Mouse (Mus musculus): ENCODE measurements at regions not wholly inside any gene's neighbourhood (a gene's known extent, or its start where the extent isn't known, plus 50 kb on each side); places are given as distances from the start of the nearest gene placed in this dataset.

DNA sequence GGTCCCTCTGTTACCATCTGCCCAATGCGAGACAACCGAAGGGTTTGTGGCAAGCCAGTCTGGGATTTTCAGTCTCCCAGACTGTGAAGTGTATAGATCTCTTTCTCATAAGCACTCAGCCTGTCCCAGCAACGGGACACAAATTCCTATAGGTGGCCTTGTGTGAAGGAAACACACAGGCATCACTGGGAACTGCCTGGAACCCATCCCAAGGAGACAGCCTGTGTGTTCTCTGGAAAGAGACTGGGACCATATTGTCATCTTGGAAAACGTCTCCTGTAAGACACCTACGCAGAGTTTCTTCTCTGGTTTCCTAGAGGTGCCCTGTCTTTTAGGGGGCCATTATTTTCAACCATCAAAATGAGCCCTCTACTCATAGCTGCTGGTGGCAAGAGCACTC, 66.9 kb upstream of the Msx2 start:
- Histone ChIP-seq H3ac (ENCODE audit: control insufficient read depth, insufficient read length) (no peak overlapping the region), H3K79me2 (ENCODE audit: control insufficient read depth, insufficient read depth) (no peaks in the 10 kb centered on the region), H3K36me3 (ENCODE audit: control insufficient read depth, insufficient read depth) (no peaks in the 10 kb centered on the region), H3K4me3 (no peak overlapping the region), H3K27me3 (ENCODE audit: control insufficient read depth, insufficient read depth, insufficient read length) (no peaks in the 10 kb centered on the region), H3K4me2 (ENCODE audit: low read depth) (no peak overlapping the region)
- TF ChIP-seq SRF (IDR thresholded peaks at IDR 0.05; ENCODE audit: control insufficient read depth, insufficient read length, low read depth) (no peak), POLR2AphosphoS2 (IDR thresholded peaks at IDR 0.05; ENCODE audit: insufficient read length, low read depth) (no peak), E2F4 (IDR thresholded peaks at IDR 0.05; ENCODE audit: insufficient read depth) (no peak), TCF3 (IDR thresholded peaks at IDR 0.05; ENCODE audit: insufficient read length, low read depth) (no peak), MAX (IDR thresholded peaks at IDR 0.05; ENCODE audit: low read depth) (no peak), REST (IDR thresholded peaks at IDR 0.05; ENCODE audit: insufficient read depth, insufficient read length) (no peak), CEBPB (IDR thresholded peaks at IDR 0.05; ENCODE audit: insufficient read depth, poor library complexity, severe bottlenecking) (no peak), POLR2A (IDR thresholded peaks at IDR 0.05; ENCODE audit: insufficient read length, low read depth) (no peak), MYOD1 (IDR thresholded peaks at IDR 0.05; ENCODE audit: control insufficient read depth in 1 of 3, insufficient read length in 2 of 3, low read depth in 2 of 3) (no peak), TCF12 (IDR thresholded peaks at IDR 0.05; ENCODE audit: insufficient read depth, poor library complexity, severe bottlenecking) (no peak), USF1 (IDR thresholded peaks at IDR 0.05; ENCODE audit: low read depth) (no peak), MYOG (IDR thresholded peaks at IDR 0.05; ENCODE audit: control insufficient read depth in 1 of 3, insufficient read depth in 1 of 3, insufficient read length in 2 of 3, low read depth in 2 of 3) (no peak)

DNA sequence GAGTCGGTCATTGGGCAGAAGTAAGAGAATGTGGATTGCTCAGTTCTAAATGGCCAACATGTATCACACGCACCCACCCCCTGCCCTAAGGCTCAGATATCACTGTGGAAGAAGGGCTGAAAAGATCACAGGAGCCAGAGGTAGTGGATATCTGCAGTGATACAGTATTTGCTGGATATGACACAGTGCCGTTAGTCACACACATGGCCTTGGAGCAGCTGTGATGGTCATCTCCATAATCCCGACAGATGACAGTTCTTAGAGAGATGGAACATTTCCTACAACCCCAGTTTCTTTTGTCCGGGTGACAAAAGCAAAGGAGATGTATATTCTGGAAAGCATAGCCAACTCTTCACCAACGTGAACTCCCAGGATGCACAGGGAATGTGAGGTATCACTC, 65.1 kb upstream of the Msx2 start:
- Histone ChIP-seq H3K4me2 (ENCODE audit: low read depth) (no peak overlapping the region), H3K79me2 (ENCODE audit: control insufficient read depth, insufficient read depth) (no peaks in the 10 kb centered on the region), H3K36me3 (ENCODE audit: control insufficient read depth, insufficient read depth) (no peaks in the 10 kb centered on the region), H3K27me3 (ENCODE audit: control insufficient read depth, insufficient read depth, insufficient read length) (no peaks in the 10 kb centered on the region), H3K4me3 (no peak overlapping the region), H3ac (ENCODE audit: control insufficient read depth, insufficient read length) (no peak overlapping the region)
- TF ChIP-seq POLR2A (IDR thresholded peaks at IDR 0.05; ENCODE audit: insufficient read length, low read depth) (no peak), USF1 (IDR thresholded peaks at IDR 0.05; ENCODE audit: low read depth) (no peak), E2F4 (IDR thresholded peaks at IDR 0.05; ENCODE audit: insufficient read depth) (no peak), REST (IDR thresholded peaks at IDR 0.05; ENCODE audit: insufficient read depth, insufficient read length) (no peak), MYOD1 (IDR thresholded peaks at IDR 0.05; ENCODE audit: control insufficient read depth in 1 of 3, insufficient read length in 2 of 3, low read depth in 2 of 3) (no peak), CEBPB (IDR thresholded peaks at IDR 0.05; ENCODE audit: insufficient read depth, poor library complexity, severe bottlenecking) (no peak), TCF3 (IDR thresholded peaks at IDR 0.05; ENCODE audit: insufficient read length, low read depth) (no peak), MYOG (IDR thresholded peaks at IDR 0.05; ENCODE audit: control insufficient read depth in 1 of 3, insufficient read depth in 1 of 3, insufficient read length in 2 of 3, low read depth in 2 of 3) (no peak), POLR2AphosphoS2 (IDR thresholded peaks at IDR 0.05; ENCODE audit: insufficient read length, low read depth) (no peak), TCF12 (IDR thresholded peaks at IDR 0.05; ENCODE audit: insufficient read depth, poor library complexity, severe bottlenecking) (no peak), MAX (IDR thresholded peaks at IDR 0.05; ENCODE audit: low read depth) (no peak), SRF (IDR thresholded peaks at IDR 0.05; ENCODE audit: control insufficient read depth, insufficient read length, low read depth) (no peak)

DNA sequence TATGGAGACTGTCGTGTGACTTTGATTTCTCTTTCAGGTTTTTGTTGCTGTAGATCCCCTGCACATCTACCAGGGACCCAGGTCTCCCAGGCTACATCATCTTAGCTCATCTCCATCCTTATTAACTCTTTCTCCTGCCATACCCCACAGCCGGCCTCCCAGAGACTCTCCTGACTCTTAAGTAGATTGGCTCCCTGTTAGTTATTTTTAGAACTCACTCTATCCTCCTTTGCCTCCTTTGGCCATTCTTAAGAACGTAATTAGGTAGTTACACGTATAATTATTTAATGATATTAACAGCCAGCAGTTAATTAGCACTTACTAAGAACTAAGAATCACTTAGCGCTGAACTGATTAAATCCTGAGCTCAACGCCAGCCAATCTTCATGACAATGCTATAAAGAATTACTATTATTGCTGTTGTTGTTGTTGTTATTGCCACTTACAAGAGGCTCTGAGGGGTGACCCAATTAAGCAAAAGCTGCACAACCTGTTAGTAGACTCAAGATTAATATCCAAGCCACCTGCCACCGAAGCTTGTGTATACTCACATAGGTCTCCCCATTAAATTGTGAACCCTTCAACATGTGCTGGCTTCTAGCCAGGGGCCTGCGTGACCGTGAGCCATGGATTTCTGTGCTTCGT, 63.0 kb upstream of the Msx2 start:
- H3ac ChIP-seq (ENCODE audit: control insufficient read depth, insufficient read length): no peak overlapping the region
- TF ChIP-seq MYOG (IDR thresholded peaks at IDR 0.05; ENCODE audit: control insufficient read depth in 1 of 3, insufficient read depth in 1 of 3, insufficient read length in 2 of 3, low read depth in 2 of 3) (no peak), POLR2AphosphoS2 (IDR thresholded peaks at IDR 0.05; ENCODE audit: insufficient read length, low read depth) (no peak)
- H3K4me3 ChIP-seq: no peak overlapping the region
- no peaks in the 10 kb centered on the region for H3K27me3 ChIP-seq (ENCODE audit: control insufficient read depth, insufficient read depth, insufficient read length)
- H3K36me3 ChIP-seq (ENCODE audit: control insufficient read depth, insufficient read depth): no peaks in the 10 kb centered on the region
- no peak overlapping the region for H3K4me2 ChIP-seq (ENCODE audit: low read depth)
- H3K79me2 ChIP-seq (ENCODE audit: control insufficient read depth, insufficient read depth): no peaks in the 10 kb centered on the region

DNA sequence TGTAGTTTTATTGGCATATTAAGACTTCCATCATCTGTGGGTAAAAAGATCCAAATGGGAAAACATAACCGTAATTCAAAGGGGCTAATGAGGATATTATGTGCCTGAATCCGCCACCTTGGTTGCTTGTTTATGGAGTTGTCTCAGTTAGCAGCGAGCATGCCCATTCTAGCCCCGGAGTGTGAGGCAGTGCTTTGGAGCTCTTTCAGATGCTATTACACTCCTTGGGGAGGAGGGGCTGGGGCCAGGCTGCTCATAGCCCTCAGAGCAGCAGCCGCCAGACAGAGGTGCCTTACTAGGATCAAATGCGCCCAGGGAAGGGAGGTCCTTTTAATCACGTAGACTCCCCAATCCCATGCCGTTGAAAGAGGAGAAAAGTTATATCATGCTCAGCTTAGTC, 60.9 kb upstream of the Msx2 start:
- H3K4me2 ChIP-seq (ENCODE audit: low read depth): no peak overlapping the region
- H3ac ChIP-seq (ENCODE audit: control insufficient read depth, insufficient read length): no peak overlapping the region
- no peaks in the 10 kb centered on the region for H3K36me3 ChIP-seq (ENCODE audit: control insufficient read depth, insufficient read depth)
- no peak for TF ChIP-seq TCF12 (IDR thresholded peaks at IDR 0.05; ENCODE audit: insufficient read depth, poor library complexity, severe bottlenecking)
- TF ChIP-seq MYOG (IDR thresholded peaks at IDR 0.05; ENCODE audit: control insufficient read depth in 1 of 3, insufficient read depth in 1 of 3, insufficient read length in 2 of 3, low read depth in 2 of 3): no peak
- no peak for TF ChIP-seq POLR2AphosphoS2 (IDR thresholded peaks at IDR 0.05; ENCODE audit: insufficient read length, low read depth)
- TF ChIP-seq MAX (IDR thresholded peaks at IDR 0.05; ENCODE audit: low read depth): no peak
- TF ChIP-seq USF1 (IDR thresholded peaks at IDR 0.05; ENCODE audit: low read depth): no peak
- TF ChIP-seq E2F4 (IDR thresholded peaks at IDR 0.05; ENCODE audit: insufficient read depth): no peak
- no peak for TF ChIP-seq SRF (IDR thresholded peaks at IDR 0.05; ENCODE audit: control insufficient read depth, insufficient read length, low read depth)
- no peak for TF ChIP-seq CEBPB (IDR thresholded peaks at IDR 0.05; ENCODE audit: insufficient read depth, poor library complexity, severe bottlenecking)
- no peak for TF ChIP-seq REST (IDR thresholded peaks at IDR 0.05; ENCODE audit: insufficient read depth, insufficient read length)
- no peak for TF ChIP-seq POLR2A (IDR thresholded peaks at IDR 0.05; ENCODE audit: insufficient read length, low read depth)
- TF ChIP-seq TCF3 (IDR thresholded peaks at IDR 0.05; ENCODE audit: insufficient read length, low read depth): no peak
- TF ChIP-seq MYOD1 (IDR thresholded peaks at IDR 0.05; ENCODE audit: control insufficient read depth in 1 of 3, insufficient read length in 2 of 3, low read depth in 2 of 3): no peak
- no peak overlapping the region for H3K4me3 ChIP-seq
- H3K79me2 ChIP-seq (ENCODE audit: control insufficient read depth, insufficient read depth): no peaks in the 10 kb centered on the region
- H3K27me3 ChIP-seq (ENCODE audit: control insufficient read depth, insufficient read depth, insufficient read length): no peaks in the 10 kb centered on the region

DNA sequence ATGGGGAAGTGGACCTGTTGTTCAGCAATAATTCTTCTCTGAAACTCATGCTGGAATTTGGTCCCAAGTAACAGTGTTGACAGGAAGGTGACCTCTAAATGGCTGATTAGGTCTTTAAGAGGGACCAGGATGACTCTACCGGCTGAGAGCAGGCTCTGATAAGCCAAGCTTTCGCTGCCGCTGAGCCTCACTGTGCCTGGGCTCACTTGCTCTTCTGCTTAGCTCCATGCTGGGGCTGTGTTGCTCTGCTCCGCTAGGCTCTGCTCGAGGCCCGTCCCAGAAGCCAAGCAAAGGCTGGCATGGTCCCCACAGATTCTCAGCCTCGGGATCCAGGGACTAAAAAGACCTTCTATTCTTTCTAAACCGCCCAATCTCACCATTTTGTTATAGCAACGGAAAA, 54.0 kb upstream of the Msx2 start:
- Histone ChIP-seq H3K4me2 (ENCODE audit: low read depth) (no peak overlapping the region), H3K27me3 (ENCODE audit: control insufficient read depth, insufficient read depth, insufficient read length) (no peaks in the 10 kb centered on the region), H3K36me3 (ENCODE audit: control insufficient read depth, insufficient read depth) (no peaks in the 10 kb centered on the region), H3K79me2 (ENCODE audit: control insufficient read depth, insufficient read depth) (no peaks in the 10 kb centered on the region), H3ac (ENCODE audit: control insufficient read depth, insufficient read length) (no peak overlapping the region), H3K4me3 (no peak overlapping the region)
- TF ChIP-seq TCF12 (IDR thresholded peaks at IDR 0.05; ENCODE audit: insufficient read depth, poor library complexity, severe bottlenecking) (no peak), REST (IDR thresholded peaks at IDR 0.05; ENCODE audit: insufficient read depth, insufficient read length) (no peak), MAX (IDR thresholded peaks at IDR 0.05; ENCODE audit: low read depth) (no peak), TCF3 (IDR thresholded peaks at IDR 0.05; ENCODE audit: insufficient read length, low read depth) (no peak), SRF (IDR thresholded peaks at IDR 0.05; ENCODE audit: control insufficient read depth, insufficient read length, low read depth) (no peak), MYOD1 (IDR thresholded peaks at IDR 0.05; ENCODE audit: control insufficient read depth in 1 of 3, insufficient read length in 2 of 3, low read depth in 2 of 3) (no peak)

Measured in myocyte (in vitro differentiated cells).